Mouse (Mus musculus) naive thymus-derived CD4-positive, alpha-beta T cell, adult 5 months (primary cell): ENCODE results near the gene Sun5. TPM values are rescaled to one million over a fixed set of nuclear protein-coding genes. Genes with fewer than 3 reads are reported as not detected.

Experiments
- polyA plus RNA-seq: library from polyadenylated mRNA; unstranded; fragments of 100-300 nt; shearing (Covaris generic); gene quantifications from one replicate; pipeline ENCODE4 v1.2.1, GENCODE M21; 2017

The Sun5 gene
- not detected for polyA plus RNA-seq

GRCm38 (mm10) chr2:153870984-153871383 lies at the start of gene Sun5:
Gene Sun5 (minus strand): TSS chr2:153871084.

GRCm38 (mm10) chr2:153917930-153918329 lies 47.0 kb upstream of the Sun5 start, which contains the start of gene Bpifb3:
Gene Bpifb3 (plus strand): TSS chr2:153918230.

GRCm38 (mm10) chr2:153900088-153900487 lies 29.2 kb upstream of the Sun5 start, which contains the start of gene Bpifb6:
Gene Bpifb6 (plus strand): TSS chr2:153900388.

GRCm38 (mm10) chr2:153874745-153875144 lies 3.9 kb upstream of the Sun5 start, which contains the start of gene Bpifb2:
Gene Bpifb2 (plus strand): TSS chr2:153875045.

Other genes starting within 250 kb of the Sun5 start
- 82.0 TPM for gene Commd7, start 238.3 kb downstream of the Sun5 start, polyA plus RNA-seq
- gene Dnmt3b, start 221.6 kb downstream of the Sun5 start, polyA plus RNA-seq = 8.0 TPM
- not detected for gene Dnmt3c, start 174.4 kb downstream of the Sun5 start, polyA plus RNA-seq
- gene Mapre1, start 129.8 kb downstream of the Sun5 start, polyA plus RNA-seq = 240 TPM
- 0.46 TPM for gene Efcab8, start 91.2 kb downstream of the Sun5 start, polyA plus RNA-seq
- not detected for gene Bpifb2, start 4.0 kb upstream of the Sun5 start, polyA plus RNA-seq
- gene Bpifb6, start 29.3 kb upstream of the Sun5 start, polyA plus RNA-seq = not detected
- gene Bpifb3, start 47.1 kb upstream of the Sun5 start, polyA plus RNA-seq = not detected
- gene Bpifb4, start 67.1 kb upstream of the Sun5 start, polyA plus RNA-seq = not detected
- not detected for gene Bpifa6, start 103.9 kb upstream of the Sun5 start, polyA plus RNA-seq
- not detected for gene Bpifa2, start 137.2 kb upstream of the Sun5 start, polyA plus RNA-seq